Mouse (Mus musculus): ENCODE measurements around the gene Utp4. TPM values are rescaled to one million over a fixed set of nuclear protein-coding genes. Genes with fewer than 3 reads are reported as not detected.

Gene Utp4
- polyA plus RNA-seq (2015; fragmentation: Nextera tagmentation; extraction: Ambion mirVana): 29.1 and 30.1 TPM in 2 replicates

GRCm38 (mm10) chr8:106893481-106894156, at the start of gene Utp4:
Gene Utp4, plus strand, starts transcription at chr8:106893636.

GRCm38 (mm10) chr8:106870051-106870450, 23.4 kb upstream of the Utp4 start, which contains the start of gene Has3:
Gene Has3, plus strand, starts transcription at chr8:106870242.

GRCm38 (mm10) chr8:106935324-106935869, 42.0 kb downstream of the Utp4 start, which contains the start of gene Sntb2:
Gene Sntb2, plus strand, starts transcription at chr8:106935750.

Other genes starting within 250 kb of the Utp4 start
- gene Tango6, start 210.6 kb upstream of the Utp4 start, polyA plus RNA-seq (2015; fragmentation: Nextera tagmentation; extraction: Ambion mirVana): 3.9 and 4.5 TPM in 2 replicates
- 1.3 and 1.7 TPM in 2 replicates for gene Has3, start 23.4 kb upstream of the Utp4 start, polyA plus RNA-seq (2015; fragmentation: Nextera tagmentation; extraction: Ambion mirVana)
- gene Sntb2, start 42.1 kb downstream of the Utp4 start, polyA plus RNA-seq (2015; fragmentation: Nextera tagmentation; extraction: Ambion mirVana): 6.0 and 6.5 TPM in 2 replicates
- gene Vps4a, start 137.6 kb downstream of the Utp4 start, polyA plus RNA-seq (2015; fragmentation: Nextera tagmentation; extraction: Ambion mirVana): 142 and 146 TPM in 2 replicates
- gene Pdf, start 155.0 kb downstream of the Utp4 start, polyA plus RNA-seq (2015; fragmentation: Nextera tagmentation; extraction: Ambion mirVana): 46.5 and 49.7 TPM in 2 replicates
- gene Cog8, start 163.1 kb downstream of the Utp4 start, polyA plus RNA-seq (2015; fragmentation: Nextera tagmentation; extraction: Ambion mirVana): 31.8 and 36.2 TPM in 2 replicates
- 55.9 and 56.1 TPM in 2 replicates for gene Nip7, start 163.2 kb downstream of the Utp4 start, polyA plus RNA-seq (2015; fragmentation: Nextera tagmentation; extraction: Ambion mirVana)
- gene Tmed6, start 172.0 kb downstream of the Utp4 start, polyA plus RNA-seq (2015; fragmentation: Nextera tagmentation; extraction: Ambion mirVana): not detected in 2 replicates
- 23.1 and 23.2 TPM in 2 replicates for gene Terf2, start 202.9 kb downstream of the Utp4 start, polyA plus RNA-seq (2015; fragmentation: Nextera tagmentation; extraction: Ambion mirVana)

Data from neural tube, postnatal 0 days (tissue).